Mouse (Mus musculus): Measurements from ENCODE around the gene Cd6. TPM values are rescaled to one million over a fixed set of nuclear protein-coding genes. Genes with fewer than 3 reads are reported as not detected.

The Cd6 gene
- polyA plus RNA-seq, 1 experiment, result not detected

GRCm38 (mm10) chr19:10839010-10839892 is 9.4 kb upstream of the Cd6 start, which contains the start of gene Slc15a3:
Gene Slc15a3 (plus strand): TSS chr19:10839727.
- H3K4me3 ChIP-seq (ENCODE audit: insufficient read depth, low read length), result no peak within 1 kb of the TSS
- TF ChIP-seq CTCF (IDR thresholded peaks at IDR 0.05; ENCODE audit: borderline replicate concordance, insufficient read depth, low read length), result no peak
- TF ChIP-seq POLR2A (IDR thresholded peaks at IDR 0.05; ENCODE audit: low read depth, low read length), result no peak
- no peak within 1 kb of the TSS for H3K27ac ChIP-seq (ENCODE audit: insufficient read depth, low read length)
- no peaks in the 10 kb centered on the region; the same call in 1 of the 2 replicates for H3K4me1 ChIP-seq (ENCODE audit: control insufficient read depth, insufficient read depth, low read length)

GRCm38 (mm10) chr19:10835671-10836070 is 5.8 kb upstream of the Cd6 start:
- TF ChIP-seq POLR2A (IDR thresholded peaks at IDR 0.05; ENCODE audit: low read depth, low read length) (no peak), CTCF (IDR thresholded peaks at IDR 0.05; ENCODE audit: borderline replicate concordance, insufficient read depth, low read length) (no peak)

DNA sequence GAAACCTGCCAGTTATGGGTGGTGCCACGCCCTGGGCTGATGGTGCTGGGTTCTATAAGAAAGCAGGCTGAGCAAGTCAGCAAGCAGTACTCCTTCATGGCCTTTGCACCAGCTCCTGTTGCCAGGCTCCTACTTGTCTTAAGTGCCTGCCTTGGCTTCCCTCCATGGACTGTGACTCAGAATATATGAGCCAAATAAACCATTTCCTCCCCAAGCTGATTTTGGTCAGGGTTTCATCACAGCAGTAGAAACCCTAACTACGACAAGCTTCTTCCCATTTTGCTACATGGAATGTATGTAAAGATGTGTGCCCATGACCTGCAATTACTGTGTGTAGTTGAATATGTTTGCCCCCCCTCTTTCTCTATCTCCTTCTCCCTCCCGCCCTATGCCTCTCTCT is 3.8 kb upstream of the Cd6 start:
- H3K4me1 ChIP-seq (ENCODE audit: control insufficient read depth, insufficient read depth, low read length), result no peaks in the 10 kb centered on the region; the same call in 1 of the 2 replicates
- TF ChIP-seq POLR2A (IDR thresholded peaks at IDR 0.05; ENCODE audit: low read depth, low read length), result no peak
- TF ChIP-seq CTCF (IDR thresholded peaks at IDR 0.05; ENCODE audit: borderline replicate concordance, insufficient read depth, low read length), result no peak
- H3K4me3 ChIP-seq (ENCODE audit: insufficient read depth, low read length), result no peak overlapping the region
- no peak overlapping the region for H3K27ac ChIP-seq (ENCODE audit: insufficient read depth, low read length)

More at GRCm38 (mm10) chr19:10835671-10836070, 5.8 kb upstream of the Cd6 start:
- H3K4me1 ChIP-seq (ENCODE audit: control insufficient read depth, insufficient read depth, low read length), result no peaks in the 10 kb centered on the region; the same call in 1 of the 2 replicates
- no peak overlapping the region for H3K27ac ChIP-seq (ENCODE audit: insufficient read depth, low read length)
- H3K4me3 ChIP-seq (ENCODE audit: insufficient read depth, low read length), result no peak overlapping the region

- Histone ChIP-seq H3K4me3 (ENCODE audit: insufficient read depth, low read length) (no peak overlapping the region), H3K27ac (ENCODE audit: insufficient read depth, low read length) (no peak overlapping the region), H3K4me1 (ENCODE audit: control insufficient read depth, insufficient read depth, low read length) (no peaks in the 10 kb centered on the region; the same call in 1 of the 2 replicates)
- TF ChIP-seq CTCF (IDR thresholded peaks at IDR 0.05; ENCODE audit: borderline replicate concordance, insufficient read depth, low read length), result no peak
- no peak for TF ChIP-seq POLR2A (IDR thresholded peaks at IDR 0.05; ENCODE audit: low read depth, low read length)
Observed at GRCm38 (mm10) chr19:10832030-10832429, 2.2 kb upstream of the Cd6 start.

DNA sequence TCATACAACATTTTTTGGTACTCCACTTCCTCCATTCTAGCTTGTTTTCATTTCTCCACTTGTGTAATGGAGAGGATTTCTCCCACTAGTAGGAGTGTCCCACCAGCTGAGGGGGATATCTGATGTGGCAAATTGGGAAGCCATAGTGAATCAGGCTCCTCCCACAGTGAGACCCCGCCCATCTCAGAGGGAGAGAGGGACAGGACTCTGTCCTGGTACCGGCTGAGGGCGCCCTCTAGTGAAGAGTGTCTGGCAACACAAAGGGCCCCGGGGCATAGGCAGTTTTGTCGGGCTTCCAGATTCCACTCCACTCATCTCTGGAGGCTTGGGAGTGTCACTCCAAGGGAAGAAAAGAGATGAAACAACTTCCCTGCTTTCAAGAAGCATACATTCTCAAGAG is 1.6 kb upstream of the Cd6 start:
- no peaks in the 10 kb centered on the region; the same call in 1 of the 2 replicates for H3K4me1 ChIP-seq (ENCODE audit: control insufficient read depth, insufficient read depth, low read length)
- no peak overlapping the region for H3K27ac ChIP-seq (ENCODE audit: insufficient read depth, low read length)
- TF ChIP-seq CTCF (IDR thresholded peaks at IDR 0.05; ENCODE audit: borderline replicate concordance, insufficient read depth, low read length), result 0 out of 2 replicates have a peak, but pooled peaks have one; percentile 14
- no peak for TF ChIP-seq POLR2A (IDR thresholded peaks at IDR 0.05; ENCODE audit: low read depth, low read length)
- no peak overlapping the region for H3K4me3 ChIP-seq (ENCODE audit: insufficient read depth, low read length)

GRCm38 (mm10) chr19:10828321-10828720 is 1.5 kb downstream of the Cd6 start:
- H3K4me3 ChIP-seq (ENCODE audit: insufficient read depth, low read length), result no peak overlapping the region
- no peak overlapping the region for H3K27ac ChIP-seq (ENCODE audit: insufficient read depth, low read length)
- TF ChIP-seq POLR2A (IDR thresholded peaks at IDR 0.05; ENCODE audit: low read depth, low read length) (no peak), CTCF (IDR thresholded peaks at IDR 0.05; ENCODE audit: borderline replicate concordance, insufficient read depth, low read length) (no peak)
- H3K4me1 ChIP-seq (ENCODE audit: control insufficient read depth, insufficient read depth, low read length), result peaks cover 4% of the 10 kb centered on the region

GRCm38 (mm10) chr19:10824061-10824460 is 5.8 kb downstream of the Cd6 start:
- H3K4me1 ChIP-seq (ENCODE audit: control insufficient read depth, insufficient read depth, low read length), result peaks cover 4% of the 10 kb centered on the region
- H3K4me3 ChIP-seq (ENCODE audit: insufficient read depth, low read length), result no peak overlapping the region
- H3K27ac ChIP-seq (ENCODE audit: insufficient read depth, low read length), result no peak overlapping the region
- TF ChIP-seq CTCF (IDR thresholded peaks at IDR 0.05; ENCODE audit: borderline replicate concordance, insufficient read depth, low read length), result no peak
- no peak for TF ChIP-seq POLR2A (IDR thresholded peaks at IDR 0.05; ENCODE audit: low read depth, low read length)

- Histone ChIP-seq H3K4me3 (ENCODE audit: insufficient read depth, low read length) (no peak overlapping the region), H3K4me1 (ENCODE audit: control insufficient read depth, insufficient read depth, low read length) (peaks cover 4% of the 10 kb centered on the region), H3K27ac (ENCODE audit: insufficient read depth, low read length) (no peak overlapping the region)
- TF ChIP-seq CTCF (IDR thresholded peaks at IDR 0.05; ENCODE audit: borderline replicate concordance, insufficient read depth, low read length), result no peak
Observed at GRCm38 (mm10) chr19:10822534-10822933, 7.3 kb downstream of the Cd6 start.

GRCm38 (mm10) chr19:10821319-10821718 is 8.5 kb downstream of the Cd6 start:
- TF ChIP-seq CTCF (IDR thresholded peaks at IDR 0.05; ENCODE audit: borderline replicate concordance, insufficient read depth, low read length), result no peak
- TF ChIP-seq POLR2A (IDR thresholded peaks at IDR 0.05; ENCODE audit: low read depth, low read length), result no peak
- Histone ChIP-seq H3K27ac (ENCODE audit: insufficient read depth, low read length) (no peak overlapping the region), H3K4me3 (ENCODE audit: insufficient read depth, low read length) (no peak overlapping the region), H3K4me1 (ENCODE audit: control insufficient read depth, insufficient read depth, low read length) (peaks cover 4% of the 10 kb centered on the region)

Data from embryonic fibroblast, embryonic 13.5 days (primary cell).